Mouse (Mus musculus) neural tube, embryonic 10.5 days (tissue): ENCODE measurements around the gene Ucp2.

Source experiments
- DNase-seq: peaks from one replicate; pipeline ENCODE4 v3.0.0-alpha.2; 2017; ENCODE audit warnings: low spot score; ENCODE audit errors: extremely low spot score

The Ucp2 gene

GRCm38 (mm10) chr7:100493117-100493483 lies at the start of gene Ucp2:
Ucp2 (plus strand) TSS chr7:100493337.
- peak; percentile 84 for DNase-seq

- no peak for DNase-seq
Measured at GRCm38 (mm10) chr7:100443728-100444127, 49.4 kb upstream of the Ucp2 start.

- no peak for DNase-seq
Measured at GRCm38 (mm10) chr7:100446271-100446670, 46.9 kb upstream of the Ucp2 start.

- DNase-seq, result no peak
Measured at GRCm38 (mm10) chr7:100448530-100448929, 44.6 kb upstream of the Ucp2 start.

- DNase-seq, result no peak
Measured at GRCm38 (mm10) chr7:100448985-100449384, 44.2 kb upstream of the Ucp2 start.

GRCm38 (mm10) chr7:100458153-100458552 lies 35.0 kb upstream of the Ucp2 start:
- DNase-seq, result no peak

- DNase-seq, result no peak
Measured at GRCm38 (mm10) chr7:100459862-100460261, 33.3 kb upstream of the Ucp2 start.

GRCm38 (mm10) chr7:100461621-100462151 lies 31.5 kb upstream of the Ucp2 start:
- DNase-seq, result no peak

GRCm38 (mm10) chr7:100463194-100463593 lies 29.9 kb upstream of the Ucp2 start:
- no peak for DNase-seq

GRCm38 (mm10) chr7:100463757-100464156 lies 29.4 kb upstream of the Ucp2 start:
- DNase-seq, result no peak

GRCm38 (mm10) chr7:100464248-100464647 lies 28.9 kb upstream of the Ucp2 start:
- DNase-seq, result no peak

GRCm38 (mm10) chr7:100465248-100465647 lies 27.9 kb upstream of the Ucp2 start:
- DNase-seq, result no peak

- DNase-seq, result no peak
Measured at GRCm38 (mm10) chr7:100465656-100466309, 27.4 kb upstream of the Ucp2 start.

- no peak for DNase-seq
Measured at GRCm38 (mm10) chr7:100466781-100467510, 26.2 kb upstream of the Ucp2 start.

GRCm38 (mm10) chr7:100468761-100469160 lies 24.4 kb upstream of the Ucp2 start:
- DNase-seq, result no peak

GRCm38 (mm10) chr7:100469502-100469901 lies 23.6 kb upstream of the Ucp2 start:
- DNase-seq, result no peak

- DNase-seq, result no peak
Measured at GRCm38 (mm10) chr7:100470796-100471406, 22.2 kb upstream of the Ucp2 start.

- no peak for DNase-seq
Measured at GRCm38 (mm10) chr7:100471407-100471797, 21.7 kb upstream of the Ucp2 start.

- no peak for DNase-seq
Measured at GRCm38 (mm10) chr7:100472777-100473176, 20.4 kb upstream of the Ucp2 start, which contains the start of gene Ucp3. Ucp3 (plus strand) TSS chr7:100472990.

GRCm38 (mm10) chr7:100473846-100474454 lies 19.2 kb upstream of the Ucp2 start:
- DNase-seq, result no peak

- no peak for DNase-seq
Measured at GRCm38 (mm10) chr7:100474680-100475079, 18.5 kb upstream of the Ucp2 start.
